Mouse (Mus musculus): ENCODE measurements around the gene 4930452B06Rik. TPM values are rescaled to one million over a fixed set of nuclear protein-coding genes. Genes with fewer than 3 reads are reported as not detected.

Gene 4930452B06Rik
- polyA plus RNA-seq, 1 experiment: 1.7 TPM

DNA sequence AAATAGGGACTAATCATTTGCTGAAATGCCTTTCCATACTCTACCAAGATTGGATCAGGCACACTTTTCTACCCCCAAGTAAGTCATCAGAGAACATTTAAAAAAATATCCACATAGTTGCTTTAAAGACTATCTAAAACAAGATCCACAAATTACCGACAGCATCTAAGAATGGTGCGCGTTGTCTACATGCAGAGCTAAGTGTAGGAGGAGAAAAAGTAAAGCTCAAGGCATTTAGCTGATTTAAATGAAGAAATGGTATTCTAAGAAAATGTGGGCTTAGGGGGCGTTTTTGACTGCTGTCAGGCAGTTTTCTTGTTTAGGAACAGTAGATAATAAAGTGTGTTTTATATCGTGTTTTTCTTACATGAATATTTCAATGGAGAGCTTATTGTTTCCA is 163.5 kb downstream of the 4930452B06Rik start:
- DNase-seq: no peak
- no peaks in the 10 kb centered on the region for H3K4me1 ChIP-seq (ENCODE audit: control insufficient read depth, insufficient read depth, low read length)
- no peak for TF ChIP-seq CTCF (IDR thresholded peaks at IDR 0.05; ENCODE audit: insufficient read depth, low read length)
- TF ChIP-seq POLR2A (IDR thresholded peaks at IDR 0.05; ENCODE audit: borderline replicate concordance, extremely low read depth, low read depth, low read length): no peak
- WGBS: 95% methylated on average over 5 of the region's 5 CpGs
- no peak overlapping the region for H3K4me3 ChIP-seq (replicated peaks; ENCODE audit: extremely low read depth, low read depth, low read length)

DNA sequence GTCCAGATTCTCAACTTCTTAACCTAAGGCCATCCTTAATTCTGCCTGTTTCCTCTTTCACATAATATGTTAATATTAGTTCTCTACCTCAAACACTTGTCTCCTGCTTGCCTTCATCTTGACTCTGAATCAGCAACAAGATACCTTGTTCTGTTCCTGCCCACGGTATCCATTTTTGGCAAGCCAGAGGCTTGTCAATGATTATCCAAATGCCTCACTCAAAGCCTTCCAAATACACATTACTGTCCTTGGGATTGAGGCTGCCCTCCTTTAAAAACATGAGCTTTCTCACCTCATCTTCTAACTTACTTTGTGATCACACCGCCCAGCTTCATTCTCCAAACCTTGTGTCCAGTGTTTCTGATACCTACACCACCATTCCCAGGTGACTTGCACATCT is 170.3 kb downstream of the 4930452B06Rik start:
- WGBS: 77% methylated on average over 2 of the region's 2 CpGs
- no peak for DNase-seq
- no peak for TF ChIP-seq POLR2A (IDR thresholded peaks at IDR 0.05; ENCODE audit: borderline replicate concordance, extremely low read depth, low read depth, low read length)
- no peak for TF ChIP-seq CTCF (IDR thresholded peaks at IDR 0.05; ENCODE audit: insufficient read depth, low read length)
- no peaks in the 10 kb centered on the region for H3K4me1 ChIP-seq (ENCODE audit: control insufficient read depth, insufficient read depth, low read length)
- H3K4me3 ChIP-seq (replicated peaks; ENCODE audit: extremely low read depth, low read depth, low read length): no peak overlapping the region

DNA sequence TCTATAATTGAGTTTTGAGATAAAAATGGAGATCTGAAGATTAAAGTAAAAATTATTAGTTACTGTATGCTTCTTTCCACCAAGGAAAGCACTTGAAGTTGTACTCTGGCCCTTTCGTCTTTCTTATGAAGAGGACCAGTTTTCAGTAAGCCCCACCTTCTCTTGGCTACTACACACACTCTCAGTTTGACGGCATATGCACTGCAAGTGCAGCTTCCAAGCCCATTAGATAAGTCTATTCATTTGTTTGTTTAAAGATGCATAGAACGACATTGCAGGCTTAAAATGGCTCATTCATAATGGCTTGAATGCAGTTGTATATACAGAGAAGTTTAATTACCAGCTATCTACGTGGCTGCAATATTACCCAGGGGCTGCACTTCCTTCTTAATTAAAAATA is 171.1 kb downstream of the 4930452B06Rik start:
- no peak overlapping the region for H3K4me3 ChIP-seq (replicated peaks; ENCODE audit: extremely low read depth, low read depth, low read length)
- no peaks in the 10 kb centered on the region for H3K4me1 ChIP-seq (ENCODE audit: control insufficient read depth, insufficient read depth, low read length)
- TF ChIP-seq CTCF (IDR thresholded peaks at IDR 0.05; ENCODE audit: insufficient read depth, low read length) (no peak), POLR2A (IDR thresholded peaks at IDR 0.05; ENCODE audit: borderline replicate concordance, extremely low read depth, low read depth, low read length) (no peak)
- 50% methylated on average over 4 of the region's 4 CpGs for WGBS
- DNase-seq: no peak

DNA sequence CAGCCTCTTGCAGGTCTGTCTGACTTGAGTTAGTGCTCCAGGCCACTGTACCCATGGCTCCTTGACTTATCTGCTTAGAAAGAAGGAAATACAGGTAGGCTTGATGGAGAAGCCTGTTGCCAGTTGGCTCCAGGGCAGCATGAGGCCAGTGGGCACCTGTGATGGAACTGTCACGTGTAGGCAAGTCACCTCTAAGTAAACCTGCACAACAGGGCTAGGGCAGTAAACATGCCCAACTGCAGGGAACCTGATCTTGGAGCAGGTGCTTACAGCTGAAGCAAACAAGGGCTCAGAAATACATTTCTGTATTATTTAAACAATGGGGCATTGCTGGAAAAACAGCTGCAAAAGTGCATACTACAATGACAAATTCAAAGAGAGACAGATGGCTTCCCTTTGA is 171.8 kb downstream of the 4930452B06Rik start:
- Histone ChIP-seq H3K4me1 (ENCODE audit: control insufficient read depth, insufficient read depth, low read length) (no peaks in the 10 kb centered on the region), H3K4me3 (replicated peaks; ENCODE audit: extremely low read depth, low read depth, low read length) (no peak overlapping the region)
- no peak for DNase-seq
- 92% methylated on average over 1 of the region's 1 CpGs for WGBS
- no peak for TF ChIP-seq POLR2A (IDR thresholded peaks at IDR 0.05; ENCODE audit: borderline replicate concordance, extremely low read depth, low read depth, low read length)
- no peak for TF ChIP-seq CTCF (IDR thresholded peaks at IDR 0.05; ENCODE audit: insufficient read depth, low read length)

DNA sequence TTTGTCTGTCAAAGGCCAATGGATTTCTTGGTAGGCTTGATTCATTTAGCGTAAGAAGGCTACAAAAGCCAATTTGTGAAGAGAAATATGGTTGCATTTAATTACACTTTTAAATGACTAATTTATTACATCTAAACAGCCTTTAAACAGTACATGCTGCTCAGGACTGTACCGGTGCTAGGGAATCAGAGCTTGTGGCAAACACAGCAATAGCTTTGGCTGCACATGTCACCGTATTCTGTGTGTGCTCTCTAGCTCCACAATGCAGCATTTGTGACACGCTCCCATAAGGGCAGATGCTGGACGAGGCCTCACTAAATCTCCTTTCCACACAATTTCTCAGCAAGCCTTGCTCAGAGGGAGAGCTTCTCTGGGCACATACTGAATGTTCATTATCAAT is 187.9 kb downstream of the 4930452B06Rik start:
- Histone ChIP-seq H3K4me3 (replicated peaks; ENCODE audit: extremely low read depth, low read depth, low read length) (no peak overlapping the region), H3K4me1 (ENCODE audit: control insufficient read depth, insufficient read depth, low read length) (no peaks in the 10 kb centered on the region)
- WGBS: 90% methylated on average over 5 of the region's 5 CpGs
- TF ChIP-seq POLR2A (IDR thresholded peaks at IDR 0.05; ENCODE audit: borderline replicate concordance, extremely low read depth, low read depth, low read length) (no peak), CTCF (IDR thresholded peaks at IDR 0.05; ENCODE audit: insufficient read depth, low read length) (no peak)
- DNase-seq: no peak

DNA sequence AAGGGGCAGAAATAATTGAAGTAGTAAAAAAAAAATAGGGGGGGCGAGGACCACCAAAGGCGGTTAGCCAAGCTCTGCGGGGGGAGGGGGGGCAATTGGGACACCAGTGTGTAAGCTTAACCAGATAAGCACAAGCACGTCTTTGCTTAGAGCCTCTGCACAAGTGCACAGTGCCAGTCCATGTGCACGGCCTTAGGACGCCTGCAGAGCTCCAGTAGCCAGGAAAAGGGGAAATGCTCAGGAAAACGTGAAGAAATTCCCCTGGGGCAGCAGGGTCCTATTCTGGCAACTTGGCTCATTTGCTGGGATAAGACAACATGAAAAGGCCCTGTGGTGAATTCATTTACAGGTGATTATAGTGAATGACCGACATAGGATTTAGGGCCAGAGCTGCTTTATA is 188.7 kb downstream of the 4930452B06Rik start:
- TF ChIP-seq CTCF (IDR thresholded peaks at IDR 0.05; ENCODE audit: insufficient read depth, low read length) (no peak), POLR2A (IDR thresholded peaks at IDR 0.05; ENCODE audit: borderline replicate concordance, extremely low read depth, low read depth, low read length) (no peak)
- WGBS: 82% methylated on average over 8 of the region's 8 CpGs

DNA sequence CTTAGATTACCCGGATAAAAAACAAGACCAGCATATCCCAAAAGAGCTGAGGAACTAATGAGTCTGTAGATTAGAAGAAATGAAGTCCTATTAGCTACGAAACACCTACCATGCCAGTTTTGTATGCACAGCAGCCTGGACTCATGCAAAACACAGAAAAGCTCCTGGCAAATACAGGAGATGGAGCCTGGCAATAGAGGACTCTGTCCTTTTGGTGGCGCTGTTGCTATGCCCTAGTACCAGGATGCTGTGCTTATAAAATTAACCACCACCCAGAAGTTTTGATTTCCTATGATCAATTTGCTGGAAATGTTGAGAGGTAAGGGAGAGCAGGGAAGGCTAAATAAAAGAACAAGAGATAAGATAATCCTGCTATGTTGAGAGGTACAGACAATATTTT is 189.4 kb downstream of the 4930452B06Rik start:
- Histone ChIP-seq H3K4me1 (ENCODE audit: control insufficient read depth, insufficient read depth, low read length) (no peaks in the 10 kb centered on the region), H3K4me3 (replicated peaks; ENCODE audit: extremely low read depth, low read depth, low read length) (no peak overlapping the region)
- no peak for TF ChIP-seq POLR2A (IDR thresholded peaks at IDR 0.05; ENCODE audit: borderline replicate concordance, extremely low read depth, low read depth, low read length)
- peak; percentile 29; the same call in 1 of the 2 replicates for TF ChIP-seq CTCF (IDR thresholded peaks at IDR 0.05; ENCODE audit: insufficient read depth, low read length)
- 62% methylated on average over 3 of the region's 3 CpGs for WGBS
- no peak for DNase-seq

More for the DNA sequence above, 188.7 kb downstream of the 4930452B06Rik start:
- DNase-seq: no peak
- no peaks in the 10 kb centered on the region for H3K4me1 ChIP-seq (ENCODE audit: control insufficient read depth, insufficient read depth, low read length)
- H3K4me3 ChIP-seq (replicated peaks; ENCODE audit: extremely low read depth, low read depth, low read length): no peak overlapping the region

DNA sequence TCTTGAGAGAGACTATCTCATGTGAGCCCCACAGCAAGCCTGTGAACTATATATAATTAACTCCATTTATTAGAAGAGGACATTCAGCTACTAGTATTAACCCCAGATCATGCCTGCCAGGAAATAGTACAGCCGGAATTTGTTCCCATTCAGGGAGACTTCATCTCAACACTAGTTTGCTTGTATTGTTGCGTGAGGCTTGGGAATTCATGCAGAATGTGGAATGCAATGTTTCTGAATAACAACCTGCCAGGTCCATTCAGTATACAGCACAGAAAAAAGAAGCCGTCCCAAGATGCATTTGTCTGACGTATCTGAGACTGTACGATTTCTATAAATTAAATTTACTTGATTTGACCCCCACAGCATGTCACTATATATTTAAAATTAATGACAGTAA is 190.2 kb downstream of the 4930452B06Rik start:
- DNase-seq: no peak
- H3K4me1 ChIP-seq (ENCODE audit: control insufficient read depth, insufficient read depth, low read length): no peaks in the 10 kb centered on the region
- TF ChIP-seq POLR2A (IDR thresholded peaks at IDR 0.05; ENCODE audit: borderline replicate concordance, extremely low read depth, low read depth, low read length): no peak
- no peak for TF ChIP-seq CTCF (IDR thresholded peaks at IDR 0.05; ENCODE audit: insufficient read depth, low read length)
- 92% methylated on average over 5 of the region's 5 CpGs for WGBS
- no peak overlapping the region for H3K4me3 ChIP-seq (replicated peaks; ENCODE audit: extremely low read depth, low read depth, low read length)

DNA sequence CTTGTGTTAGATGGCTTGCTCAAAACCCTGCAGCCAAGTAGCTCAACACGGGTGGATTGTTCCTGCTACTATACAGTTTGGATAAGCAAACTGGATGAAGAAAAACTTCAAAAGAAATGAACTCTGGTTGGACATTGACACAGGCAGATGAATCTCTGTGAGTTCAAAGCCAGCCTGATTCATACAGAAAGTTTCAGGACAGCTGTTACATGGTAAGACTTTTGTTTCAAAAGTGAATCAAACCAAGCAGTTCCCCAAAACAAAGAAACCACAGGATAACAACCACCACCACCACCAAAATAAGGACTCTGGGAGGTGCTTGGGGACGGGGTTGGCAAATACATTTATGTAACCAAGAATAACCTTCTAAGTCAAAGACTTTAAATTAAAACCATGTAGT is 193.2 kb downstream of the 4930452B06Rik start:
- no peak for DNase-seq
- H3K4me3 ChIP-seq (replicated peaks; ENCODE audit: extremely low read depth, low read depth, low read length): no peak overlapping the region
- no peaks in the 10 kb centered on the region for H3K4me1 ChIP-seq (ENCODE audit: control insufficient read depth, insufficient read depth, low read length)
- WGBS: 77% methylated on average over 2 of the region's 2 CpGs
- TF ChIP-seq POLR2A (IDR thresholded peaks at IDR 0.05; ENCODE audit: borderline replicate concordance, extremely low read depth, low read depth, low read length): no peak
- TF ChIP-seq CTCF (IDR thresholded peaks at IDR 0.05; ENCODE audit: insufficient read depth, low read length): no peak

DNA sequence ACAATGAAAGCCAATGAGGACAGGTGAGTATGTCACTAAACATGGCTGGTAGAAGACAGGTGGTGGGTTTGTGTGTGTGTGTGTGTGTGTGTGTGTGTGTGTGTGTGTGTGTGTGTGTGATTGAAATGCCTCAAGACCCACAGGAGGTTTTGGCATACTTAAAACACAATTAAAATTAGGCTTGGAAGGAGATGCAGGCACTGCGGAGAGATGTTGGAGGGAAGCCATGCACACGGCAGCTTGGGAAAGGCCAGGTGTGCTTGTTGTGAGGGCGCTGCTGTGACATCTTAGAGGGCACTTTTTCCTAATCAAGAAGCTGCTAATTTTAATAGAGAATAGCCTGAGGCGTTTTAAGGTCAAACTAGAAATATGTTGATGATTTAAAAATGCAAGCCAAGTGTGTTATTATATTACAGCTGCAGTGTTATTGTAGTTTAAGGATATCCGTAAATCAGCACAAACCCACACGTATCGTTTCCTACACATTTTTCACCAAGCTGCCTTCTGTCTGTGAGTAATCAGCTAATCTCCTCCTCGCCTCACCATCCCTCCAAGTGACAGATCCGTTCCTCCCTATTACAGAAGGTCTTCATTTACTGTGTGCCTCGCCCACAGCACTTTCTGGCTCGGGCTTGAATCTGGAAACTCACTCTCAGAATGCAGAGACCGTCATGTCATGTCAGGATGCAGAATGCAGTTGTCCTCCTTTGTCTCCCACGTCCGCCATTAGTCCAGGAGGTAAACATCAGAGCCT is 201.5 kb downstream of the 4930452B06Rik start:
- DNase-seq: no peak
- Histone ChIP-seq H3K4me1 (ENCODE audit: control insufficient read depth, insufficient read depth, low read length) (no peaks in the 10 kb centered on the region), H3K4me3 (replicated peaks; ENCODE audit: extremely low read depth, low read depth, low read length) (no peak overlapping the region)
- TF ChIP-seq POLR2A (IDR thresholded peaks at IDR 0.05; ENCODE audit: borderline replicate concordance, extremely low read depth, low read depth, low read length): no peak
- 46% methylated on average over 14 of the region's 14 CpGs for WGBS
